Mouse (Mus musculus): ENCODE measurements at regions not wholly inside any gene's neighbourhood (a gene's known extent, or its start where the extent isn't known, plus 50 kb on each side); places are given as distances from the start of the nearest gene placed in this dataset.

DNA sequence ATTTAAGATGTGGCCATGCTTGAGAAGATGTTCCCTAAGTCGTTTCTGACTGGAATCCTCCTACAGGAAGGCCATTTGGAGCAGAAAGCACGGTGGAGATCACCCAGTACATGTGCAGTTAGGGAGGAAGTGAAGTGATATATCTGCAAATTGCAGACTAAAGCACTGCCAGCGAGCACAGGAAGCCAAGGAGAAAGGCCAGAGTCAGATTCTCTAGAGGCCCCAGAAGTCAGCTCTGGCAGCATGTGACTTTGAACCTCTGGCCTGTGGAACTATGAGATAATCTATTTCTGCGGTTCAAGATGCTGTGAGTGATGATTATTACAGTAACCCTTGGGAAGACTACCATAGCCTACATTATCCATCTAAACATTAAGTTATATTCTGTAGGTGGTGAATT lies 186.8 kb upstream of the Gm11114 start:
- no peaks in the 10 kb centered on the region for H3K27me3 ChIP-seq (ENCODE audit: control insufficient read depth, insufficient read depth, low read length)
- no peak overlapping the region for H3K4me2 ChIP-seq (ENCODE audit: low read length)
- H3K4me3 ChIP-seq (replicated peaks; ENCODE audit: low read depth, low read length): no peak overlapping the region
- no peaks in the 10 kb centered on the region for H3K4me1 ChIP-seq (ENCODE audit: control insufficient read depth, insufficient read depth, low read length)
- ATAC-seq (ENCODE audit: low FRiP score, low TSS enrichment) (no peak), DNase-seq (no peak)
- H3K36me3 ChIP-seq (ENCODE audit: control insufficient read depth, insufficient read depth, low read length): no peaks in the 10 kb centered on the region
- no peaks in the 10 kb centered on the region for H3K9me3 ChIP-seq (ENCODE audit: control insufficient read depth, low read length)
- no peak overlapping the region for H3K9ac ChIP-seq (replicated peaks; ENCODE audit: low read length)
- WGBS: 78% methylated on average over 4 of the region's 4 CpGs
- H3K27ac ChIP-seq (replicated peaks; ENCODE audit: low read depth, low read length): no peak overlapping the region

DNA sequence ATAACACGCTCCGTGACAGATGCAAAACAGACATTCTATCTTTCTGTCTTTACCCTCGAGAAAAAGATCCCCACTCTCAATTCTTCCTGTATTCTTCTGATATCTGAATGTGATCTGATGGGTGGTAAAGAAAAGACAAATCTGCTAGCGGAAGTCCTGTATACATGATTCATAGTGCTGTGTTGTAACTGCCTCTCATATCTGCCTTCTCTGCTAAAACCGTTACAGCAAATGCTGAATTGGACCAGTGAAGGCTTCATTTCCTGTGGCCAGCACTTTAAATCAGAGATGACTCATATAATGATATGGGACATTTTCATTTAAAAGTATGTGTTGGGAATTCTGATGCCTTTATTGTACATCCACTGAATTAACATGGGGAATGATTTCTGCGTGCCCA lies 186.0 kb upstream of the Gm11114 start:
- Histone ChIP-seq H3K36me3 (ENCODE audit: control insufficient read depth, insufficient read depth, low read length) (no peaks in the 10 kb centered on the region), H3K9me3 (ENCODE audit: control insufficient read depth, low read length) (no peaks in the 10 kb centered on the region), H3K27ac (replicated peaks; ENCODE audit: low read depth, low read length) (no peak overlapping the region), H3K4me2 (ENCODE audit: low read length) (no peak overlapping the region), H3K27me3 (ENCODE audit: control insufficient read depth, insufficient read depth, low read length) (no peaks in the 10 kb centered on the region), H3K4me3 (replicated peaks; ENCODE audit: low read depth, low read length) (no peak overlapping the region), H3K4me1 (ENCODE audit: control insufficient read depth, insufficient read depth, low read length) (no peaks in the 10 kb centered on the region), H3K9ac (replicated peaks; ENCODE audit: low read length) (no peak overlapping the region)
- ATAC-seq (ENCODE audit: low FRiP score, low TSS enrichment): no peak
- 92% methylated on average over 6 of the region's 6 CpGs for WGBS
- no peak for DNase-seq

DNA sequence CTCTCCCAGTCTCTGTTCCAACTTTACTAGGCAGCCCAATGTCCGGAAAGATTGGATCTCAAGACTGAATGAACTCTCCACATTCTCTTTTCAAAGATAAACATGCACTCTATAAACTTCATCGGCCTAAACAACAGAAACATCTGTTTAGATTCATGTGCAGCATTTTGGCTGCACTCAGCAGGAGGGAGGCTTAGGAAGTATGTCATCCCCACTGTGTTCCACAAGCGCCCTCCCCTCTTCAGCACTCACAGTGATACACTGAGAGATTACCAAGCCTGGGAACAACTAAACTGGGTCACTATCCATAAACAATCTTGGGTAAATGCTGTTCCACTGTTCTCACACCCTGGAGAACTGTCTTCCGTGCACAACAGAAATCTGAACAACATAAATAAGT lies 185.5 kb upstream of the Gm11114 start:
- DNase-seq (no peak), ATAC-seq (ENCODE audit: low FRiP score, low TSS enrichment) (no peak)
- WGBS: 76% methylated on average over 4 of the region's 4 CpGs
- H3K27me3 ChIP-seq (ENCODE audit: control insufficient read depth, insufficient read depth, low read length): no peaks in the 10 kb centered on the region
- H3K9me3 ChIP-seq (ENCODE audit: control insufficient read depth, low read length): no peaks in the 10 kb centered on the region
- H3K4me1 ChIP-seq (ENCODE audit: control insufficient read depth, insufficient read depth, low read length): no peaks in the 10 kb centered on the region
- H3K9ac ChIP-seq (replicated peaks; ENCODE audit: low read length): no peak overlapping the region
- H3K36me3 ChIP-seq (ENCODE audit: control insufficient read depth, insufficient read depth, low read length): no peaks in the 10 kb centered on the region
- no peak overlapping the region for H3K27ac ChIP-seq (replicated peaks; ENCODE audit: low read depth, low read length)
- no peak overlapping the region for H3K4me3 ChIP-seq (replicated peaks; ENCODE audit: low read depth, low read length)
- H3K4me2 ChIP-seq (ENCODE audit: low read length): no peak overlapping the region

DNA sequence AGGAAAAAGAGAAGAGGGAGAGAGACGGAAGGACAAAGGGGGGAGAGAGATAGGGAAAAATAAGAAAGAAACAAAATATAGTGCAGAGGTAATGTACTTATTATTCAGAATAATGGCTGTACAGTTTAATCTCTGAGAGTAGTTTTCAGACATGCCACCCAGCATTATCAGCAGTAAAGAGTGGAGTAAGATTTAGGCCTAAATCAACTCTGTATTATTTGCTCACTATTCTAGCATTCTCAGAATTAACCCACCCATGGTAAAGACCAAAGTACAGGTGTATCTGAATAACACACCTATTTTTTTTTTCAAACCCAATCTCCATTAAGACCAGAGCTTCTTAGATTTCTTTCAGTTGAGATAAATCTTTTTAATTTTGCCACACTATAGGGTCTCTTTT lies 177.7 kb upstream of the Gm11114 start:
- no peak overlapping the region for H3K9ac ChIP-seq (replicated peaks; ENCODE audit: low read length)
- H3K9me3 ChIP-seq (ENCODE audit: control insufficient read depth, low read length): no peaks in the 10 kb centered on the region
- no peak overlapping the region for H3K4me3 ChIP-seq (replicated peaks; ENCODE audit: low read depth, low read length)
- no peaks in the 10 kb centered on the region for H3K27me3 ChIP-seq (ENCODE audit: control insufficient read depth, insufficient read depth, low read length)
- 94% methylated on average over 1 of the region's 1 CpGs for WGBS
- no peaks in the 10 kb centered on the region for H3K4me1 ChIP-seq (ENCODE audit: control insufficient read depth, insufficient read depth, low read length)
- H3K27ac ChIP-seq (replicated peaks; ENCODE audit: low read depth, low read length): no peak overlapping the region
- H3K36me3 ChIP-seq (ENCODE audit: control insufficient read depth, insufficient read depth, low read length): no peaks in the 10 kb centered on the region
- no peak overlapping the region for H3K4me2 ChIP-seq (ENCODE audit: low read length)
- ATAC-seq (ENCODE audit: low FRiP score, low TSS enrichment) (no peak), DNase-seq (no peak)

DNA sequence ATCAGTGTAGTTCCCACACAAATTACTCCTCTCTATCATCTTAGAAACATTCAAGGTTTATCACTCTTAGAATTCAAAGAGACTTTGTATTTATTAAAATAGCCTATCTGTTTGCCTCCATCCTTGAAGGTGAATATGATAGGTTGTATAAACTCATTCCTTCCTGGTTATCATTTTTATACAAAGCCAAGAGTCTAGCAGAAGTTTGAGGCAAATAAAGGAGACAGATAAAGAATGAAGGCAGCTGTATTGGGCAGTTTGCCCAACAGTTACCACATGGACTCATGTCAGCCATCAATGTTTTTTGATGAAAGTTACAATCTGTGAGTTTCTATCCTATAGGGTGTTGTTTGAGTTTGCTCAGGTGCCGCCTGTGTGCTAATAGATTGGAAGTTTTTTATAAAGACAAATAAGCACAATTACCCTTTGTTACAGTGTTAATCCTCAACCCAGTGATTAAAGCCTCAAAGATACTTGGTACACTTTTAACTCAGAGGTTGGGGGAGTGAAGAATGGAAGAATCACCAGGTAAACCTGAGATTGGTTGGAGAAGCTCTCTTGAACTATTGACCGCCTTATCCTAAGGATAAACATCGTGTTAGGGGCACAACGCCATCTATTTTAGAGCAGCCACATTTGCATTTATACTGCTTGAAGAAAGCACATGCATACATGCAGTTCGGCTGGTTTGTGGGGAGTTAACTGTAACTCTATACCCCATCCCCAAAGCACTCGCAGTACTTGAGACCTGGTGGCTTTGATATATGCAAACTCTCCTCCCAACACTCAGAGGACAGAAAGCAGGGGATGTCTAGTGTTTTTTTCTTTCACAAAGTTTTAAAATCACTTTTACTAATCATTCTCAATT lies 175.6 kb upstream of the Gm11114 start:
- no peak overlapping the region for H3K9ac ChIP-seq (replicated peaks; ENCODE audit: low read length)
- no peak for ATAC-seq (ENCODE audit: low FRiP score, low TSS enrichment)
- no peaks in the 10 kb centered on the region for H3K27me3 ChIP-seq (ENCODE audit: control insufficient read depth, insufficient read depth, low read length)
- no peaks in the 10 kb centered on the region for H3K9me3 ChIP-seq (ENCODE audit: control insufficient read depth, low read length)
- H3K36me3 ChIP-seq (ENCODE audit: control insufficient read depth, insufficient read depth, low read length): no peaks in the 10 kb centered on the region
- WGBS: 89% methylated on average over 6 of the region's 6 CpGs
- H3K4me3 ChIP-seq (replicated peaks; ENCODE audit: low read depth, low read length): no peak overlapping the region
- DNase-seq: no peak
- no peak overlapping the region for H3K27ac ChIP-seq (replicated peaks; ENCODE audit: low read depth, low read length)
- no peak overlapping the region for H3K4me2 ChIP-seq (ENCODE audit: low read length)
- no peaks in the 10 kb centered on the region for H3K4me1 ChIP-seq (ENCODE audit: control insufficient read depth, insufficient read depth, low read length)

DNA sequence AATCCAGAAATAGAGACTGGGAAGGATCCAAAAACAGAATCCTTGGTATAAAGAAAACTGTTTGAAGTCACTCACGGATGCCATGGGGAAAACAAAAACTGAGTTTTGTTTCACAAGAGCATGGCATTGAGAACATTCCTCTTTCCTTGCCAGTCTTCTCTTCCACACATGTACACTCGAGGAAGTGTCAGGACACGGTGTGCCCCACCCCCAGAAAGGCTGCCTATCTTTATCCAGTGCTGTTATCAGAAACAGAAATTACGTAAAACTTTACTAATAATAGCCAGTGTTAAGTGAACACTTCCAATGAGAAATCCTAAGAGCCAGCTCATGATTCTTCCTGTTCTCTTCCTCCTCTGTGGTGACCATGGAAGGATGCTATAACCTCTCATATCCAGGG lies 172.7 kb upstream of the Gm11114 start:
- H3K4me2 ChIP-seq (ENCODE audit: low read length): no peak overlapping the region
- no peak overlapping the region for H3K4me3 ChIP-seq (replicated peaks; ENCODE audit: low read depth, low read length)
- H3K27me3 ChIP-seq (ENCODE audit: control insufficient read depth, insufficient read depth, low read length): no peaks in the 10 kb centered on the region
- H3K9me3 ChIP-seq (ENCODE audit: control insufficient read depth, low read length): no peaks in the 10 kb centered on the region
- no peak overlapping the region for H3K9ac ChIP-seq (replicated peaks; ENCODE audit: low read length)
- DNase-seq (no peak), ATAC-seq (ENCODE audit: low FRiP score, low TSS enrichment) (no peak)
- H3K36me3 ChIP-seq (ENCODE audit: control insufficient read depth, insufficient read depth, low read length): no peaks in the 10 kb centered on the region
- WGBS: 78% methylated on average over 4 of the region's 4 CpGs
- H3K27ac ChIP-seq (replicated peaks; ENCODE audit: low read depth, low read length): no peak overlapping the region
- no peaks in the 10 kb centered on the region for H3K4me1 ChIP-seq (ENCODE audit: control insufficient read depth, insufficient read depth, low read length)

DNA sequence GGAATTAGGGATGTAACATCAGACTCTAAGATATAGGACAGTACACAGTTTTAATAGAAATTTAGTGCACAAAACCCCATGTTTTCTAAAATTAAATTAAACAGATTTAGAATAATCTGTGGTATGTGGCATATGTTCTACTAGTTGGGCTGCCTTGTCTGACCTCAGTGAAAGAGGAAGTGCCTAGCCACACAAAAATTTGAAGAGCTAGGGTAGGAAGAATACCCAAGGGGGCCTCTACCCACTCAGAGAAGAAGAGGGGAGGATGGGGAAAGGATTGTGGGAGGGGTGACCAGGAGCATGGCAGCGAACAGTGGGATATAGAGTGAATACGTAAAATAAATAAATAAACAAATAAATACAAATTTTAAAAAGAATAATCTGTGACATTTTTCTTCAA lies 168.2 kb upstream of the Gm11114 start:
- no peak overlapping the region for H3K4me2 ChIP-seq (ENCODE audit: low read length)
- 92% methylated on average over 2 of the region's 2 CpGs for WGBS
- H3K36me3 ChIP-seq (ENCODE audit: control insufficient read depth, insufficient read depth, low read length): no peaks in the 10 kb centered on the region
- DNase-seq: no peak
- H3K4me3 ChIP-seq (replicated peaks; ENCODE audit: low read depth, low read length): no peak overlapping the region
- no peak for ATAC-seq (ENCODE audit: low FRiP score, low TSS enrichment)
- no peak overlapping the region for H3K9ac ChIP-seq (replicated peaks; ENCODE audit: low read length)
- no peak overlapping the region for H3K27ac ChIP-seq (replicated peaks; ENCODE audit: low read depth, low read length)
- H3K9me3 ChIP-seq (ENCODE audit: control insufficient read depth, low read length): no peaks in the 10 kb centered on the region
- no peaks in the 10 kb centered on the region for H3K27me3 ChIP-seq (ENCODE audit: control insufficient read depth, insufficient read depth, low read length)
- H3K4me1 ChIP-seq (ENCODE audit: control insufficient read depth, insufficient read depth, low read length): no peaks in the 10 kb centered on the region

DNA sequence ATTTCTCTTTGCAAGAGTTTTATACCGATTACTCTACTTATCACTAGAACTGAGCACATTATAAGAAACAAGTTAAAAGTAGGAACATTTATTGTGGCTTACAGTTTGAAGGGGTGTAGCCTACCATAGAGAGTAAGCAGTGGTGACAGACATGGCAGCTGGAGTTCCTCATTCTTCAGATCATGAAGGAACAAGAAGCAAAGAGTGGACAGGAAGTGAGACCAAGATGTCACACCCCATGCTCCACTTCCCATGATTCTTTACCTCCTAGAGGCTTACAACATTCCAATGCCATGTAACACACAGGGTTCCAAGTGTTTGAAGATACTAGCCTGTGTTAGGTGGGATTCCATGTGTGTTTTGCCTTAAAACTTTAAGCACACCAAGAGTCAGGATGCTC lies 146.9 kb upstream of the Gm11114 start:
- H3K36me3 ChIP-seq (ENCODE audit: control insufficient read depth, insufficient read depth, low read length): no peaks in the 10 kb centered on the region
- no peak overlapping the region for H3K4me3 ChIP-seq (replicated peaks; ENCODE audit: low read depth, low read length)
- H3K9ac ChIP-seq (replicated peaks; ENCODE audit: low read length): no peak overlapping the region
- DNase-seq: no peak
- H3K27me3 ChIP-seq (ENCODE audit: control insufficient read depth, insufficient read depth, low read length): no peaks in the 10 kb centered on the region
- 93% methylated on average over 1 of the region's 1 CpGs for WGBS
- H3K4me2 ChIP-seq (ENCODE audit: low read length): no peak overlapping the region
- no peak for ATAC-seq (ENCODE audit: low FRiP score, low TSS enrichment)
- no peaks in the 10 kb centered on the region for H3K9me3 ChIP-seq (ENCODE audit: control insufficient read depth, low read length)
- no peak overlapping the region for H3K27ac ChIP-seq (replicated peaks; ENCODE audit: low read depth, low read length)
- no peaks in the 10 kb centered on the region for H3K4me1 ChIP-seq (ENCODE audit: control insufficient read depth, insufficient read depth, low read length)

DNA sequence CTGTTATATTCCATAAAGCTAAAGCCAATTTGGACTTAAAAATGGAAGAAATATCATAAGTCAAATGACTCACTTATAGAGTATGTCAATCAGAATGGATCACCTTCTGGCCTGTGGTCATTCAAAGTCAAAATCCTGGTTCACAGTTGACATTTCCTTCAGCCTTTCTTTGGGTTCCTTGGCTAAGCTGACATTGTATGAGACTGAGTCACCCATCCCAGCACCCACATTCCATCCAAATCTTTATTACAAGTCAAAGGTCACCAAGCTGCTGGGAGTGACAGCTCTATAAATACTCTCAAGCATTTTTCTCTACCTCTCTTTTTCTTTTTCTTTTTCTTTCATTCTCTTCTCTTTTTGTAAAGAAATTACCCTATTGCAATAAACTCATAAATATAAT lies 145.3 kb upstream of the Gm11114 start:
- DNase-seq: no peak
- H3K4me3 ChIP-seq (replicated peaks; ENCODE audit: low read depth, low read length): no peak overlapping the region
- no peak for ATAC-seq (ENCODE audit: low FRiP score, low TSS enrichment)
- H3K9ac ChIP-seq (replicated peaks; ENCODE audit: low read length): no peak overlapping the region
- no peaks in the 10 kb centered on the region for H3K36me3 ChIP-seq (ENCODE audit: control insufficient read depth, insufficient read depth, low read length)
- H3K9me3 ChIP-seq (ENCODE audit: control insufficient read depth, low read length): no peaks in the 10 kb centered on the region
- no peak overlapping the region for H3K27ac ChIP-seq (replicated peaks; ENCODE audit: low read depth, low read length)
- H3K27me3 ChIP-seq (ENCODE audit: control insufficient read depth, insufficient read depth, low read length): no peaks in the 10 kb centered on the region
- H3K4me2 ChIP-seq (ENCODE audit: low read length): no peak overlapping the region
- H3K4me1 ChIP-seq (ENCODE audit: control insufficient read depth, insufficient read depth, low read length): no peaks in the 10 kb centered on the region

All from midbrain, embryonic 14.5 days (tissue).